Mouse (Mus musculus): Measurements from ENCODE around the gene Aak1.
"Not testable (repeated sequence)": the region's sequence is repeated elsewhere in the genome, so short reads cannot be mapped to it uniquely, and the experiment has no call there.

Aak1 gene

DNA sequence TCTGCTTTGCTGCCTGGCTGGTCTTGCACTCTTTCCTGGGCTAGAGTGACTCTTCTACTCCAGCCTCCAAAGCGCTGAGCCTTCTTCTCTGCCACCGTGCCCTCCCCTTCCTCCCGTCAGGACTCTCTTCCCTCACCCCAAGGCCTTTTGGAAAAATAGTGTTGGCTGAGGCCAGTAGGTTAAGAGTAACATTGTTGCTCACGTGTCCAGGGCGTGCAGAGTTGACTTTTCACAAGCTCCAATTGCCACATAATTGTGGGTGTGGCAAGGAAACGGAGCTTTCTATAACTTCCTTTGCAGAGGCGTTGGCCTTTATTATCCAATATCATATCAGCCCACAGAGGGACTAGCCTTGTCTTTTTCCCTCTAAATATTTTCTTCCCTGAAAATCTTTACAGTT lies 177.7 kb downstream of the Aak1 start:
- DNase-seq (ENCODE audit: low read depth) = no peak

DNA sequence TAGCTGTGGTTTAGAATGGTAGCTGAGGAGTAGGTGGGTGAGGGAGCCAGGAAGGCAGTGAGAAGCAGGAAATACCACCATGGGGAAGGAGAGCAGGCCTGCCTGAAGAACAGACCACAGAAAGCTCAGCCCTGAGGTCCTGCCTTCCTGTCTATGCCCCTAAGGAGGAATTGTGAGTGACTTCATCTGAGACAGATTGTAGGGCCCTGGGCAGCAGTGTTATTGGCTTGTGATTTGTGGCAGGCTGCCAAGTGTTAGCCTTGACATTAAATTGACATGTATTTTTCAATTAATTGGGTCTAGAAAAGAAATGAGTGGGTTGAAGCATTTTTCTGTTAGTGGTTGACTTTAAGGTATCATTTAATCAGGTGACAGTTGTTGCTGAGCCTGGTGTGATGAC lies 179.6 kb downstream of the Aak1 start:
- DNase-seq (ENCODE audit: low read depth) = no peak

DNA sequence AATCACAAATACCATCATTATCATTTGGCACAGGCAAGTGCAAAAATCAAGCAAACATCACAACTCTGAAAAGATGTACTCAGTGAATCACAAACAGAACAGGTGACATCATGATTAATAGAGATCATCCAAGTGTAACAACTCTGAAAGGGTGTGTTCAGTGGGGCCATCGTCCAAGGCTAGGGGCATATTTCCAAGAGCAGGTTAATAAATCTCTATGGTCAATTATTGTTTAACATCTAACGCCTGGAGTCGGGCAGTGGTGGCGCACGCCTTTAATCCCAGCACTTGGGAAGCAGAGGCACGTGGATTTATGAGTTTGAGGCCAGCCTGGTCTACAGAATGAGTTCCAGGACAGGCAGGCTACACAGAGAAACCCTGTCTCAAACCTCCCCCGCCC lies 182.0 kb downstream of the Aak1 start:
- not testable (repeated sequence) for DNase-seq (ENCODE audit: low read depth)

DNA sequence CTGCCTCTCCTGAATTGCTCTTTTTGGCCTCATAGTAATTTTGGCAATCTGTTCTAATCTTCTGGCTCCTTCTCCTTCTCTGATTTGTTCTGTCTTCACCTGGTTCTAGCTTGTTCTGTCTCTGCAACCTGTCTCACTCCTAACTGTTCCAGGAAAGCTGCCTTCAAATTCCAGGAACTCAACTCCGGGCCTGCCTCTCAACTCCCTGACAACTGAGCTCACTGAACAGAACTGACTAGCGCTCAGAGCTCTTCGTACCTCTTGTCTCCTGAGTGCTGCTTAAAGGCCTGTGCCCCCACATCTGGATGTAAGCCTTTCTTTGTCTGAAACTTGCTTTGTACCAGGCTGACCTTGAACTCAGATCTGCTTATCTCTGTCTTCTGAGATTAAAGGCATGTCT lies 183.1 kb downstream of the Aak1 start:
- DNase-seq (ENCODE audit: low read depth) = no peak

DNA sequence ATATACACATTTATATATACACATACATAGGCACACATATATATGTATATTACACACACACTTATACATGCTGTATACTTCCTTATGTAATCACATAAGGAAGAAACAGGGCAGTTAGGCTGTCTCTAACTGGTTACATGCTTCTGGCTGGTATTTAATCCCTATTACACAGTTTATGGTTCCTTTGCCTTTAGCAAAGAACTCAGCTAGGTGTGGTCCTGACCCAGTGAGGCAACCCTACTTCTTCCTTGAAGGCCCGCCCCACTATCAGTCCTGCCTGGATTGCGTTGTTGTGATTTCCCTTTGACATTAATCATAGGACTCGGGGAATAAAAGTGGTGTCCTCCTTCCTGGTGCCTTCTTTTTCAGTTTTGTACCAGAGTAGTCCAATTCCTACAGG lies 185.1 kb downstream of the Aak1 start:
- DNase-seq (ENCODE audit: low read depth) = no peak

DNA sequence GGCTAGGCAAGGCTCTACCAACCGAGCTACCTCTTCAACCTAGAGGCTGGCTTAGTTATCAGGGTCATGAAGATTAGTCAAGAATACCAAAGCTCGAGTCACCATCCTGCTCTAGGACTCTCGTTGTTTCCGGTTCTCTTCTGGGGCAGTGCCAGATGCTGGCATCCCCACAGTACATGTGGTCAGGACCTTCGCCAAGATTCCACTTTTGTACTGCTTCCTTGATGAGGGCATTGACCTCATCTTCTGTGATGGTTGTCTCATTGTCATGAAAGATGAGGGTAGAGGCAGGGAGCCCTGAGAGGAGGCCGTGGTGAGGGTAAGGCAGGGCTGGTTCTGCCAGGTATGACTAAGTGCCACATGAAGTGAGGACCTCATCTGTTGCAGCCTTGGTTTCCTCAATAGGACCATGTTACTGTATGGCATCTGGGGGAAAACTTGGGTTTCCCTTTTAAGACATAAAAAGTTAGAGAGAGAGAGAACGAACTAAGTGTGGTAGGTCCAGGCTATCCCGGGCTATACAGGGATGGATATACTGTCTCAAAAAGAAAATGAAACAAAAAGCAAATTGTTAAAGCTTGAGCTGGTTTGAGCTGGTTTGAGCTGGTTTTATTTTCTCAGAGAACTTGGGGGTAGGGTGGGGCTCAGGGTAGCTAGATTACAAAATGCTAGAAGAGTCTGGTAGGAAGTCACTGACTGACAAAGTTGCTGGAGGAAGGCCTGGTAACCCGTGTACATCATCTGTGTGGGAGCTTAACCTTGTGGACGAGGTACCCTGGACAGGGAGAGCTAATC lies 188.7 kb downstream of the Aak1 start:
- DNase-seq (ENCODE audit: low read depth) = no peak

DNA sequence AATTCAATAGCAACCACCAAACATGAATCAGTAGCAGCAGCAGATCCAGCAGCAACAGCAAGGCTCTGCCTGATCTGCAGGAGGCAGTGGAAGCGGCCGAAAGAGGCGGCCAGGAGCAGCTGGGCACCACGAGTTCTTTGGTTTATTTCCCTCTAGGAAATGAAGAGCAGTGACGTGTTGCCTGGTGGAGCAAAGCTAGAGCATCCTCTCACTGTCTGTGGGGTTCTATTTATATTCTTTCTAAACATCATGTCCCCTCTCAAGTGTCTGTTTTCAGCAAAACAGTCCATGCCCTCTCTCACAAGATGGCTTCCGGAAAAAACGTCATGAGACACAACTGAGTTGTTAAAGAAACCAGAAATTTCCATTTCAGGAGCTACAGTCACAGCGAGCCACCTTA lies 189.8 kb downstream of the Aak1 start:
- no peak for DNase-seq (ENCODE audit: low read depth)

DNA sequence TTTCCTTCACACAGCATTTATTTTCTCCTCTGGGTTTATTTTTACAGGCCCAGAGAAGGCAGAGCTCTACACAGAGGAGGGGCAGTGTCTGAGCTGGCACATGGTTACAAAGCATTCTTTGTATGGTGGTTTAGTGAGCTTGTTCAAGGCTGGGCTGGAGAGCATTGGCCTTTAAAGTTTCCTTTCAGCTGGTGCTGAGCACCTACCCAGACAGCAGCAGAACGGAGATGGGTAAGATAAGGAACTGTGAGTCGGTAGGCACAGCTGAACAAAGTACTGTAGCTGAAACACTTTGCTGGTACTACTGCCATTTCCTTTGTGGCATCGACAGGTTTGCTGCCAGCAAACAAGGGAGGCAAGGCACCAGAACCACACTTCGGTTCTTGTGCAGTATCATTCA lies 191.7 kb downstream of the Aak1 start:
- no peak for DNase-seq (ENCODE audit: low read depth)

DNA sequence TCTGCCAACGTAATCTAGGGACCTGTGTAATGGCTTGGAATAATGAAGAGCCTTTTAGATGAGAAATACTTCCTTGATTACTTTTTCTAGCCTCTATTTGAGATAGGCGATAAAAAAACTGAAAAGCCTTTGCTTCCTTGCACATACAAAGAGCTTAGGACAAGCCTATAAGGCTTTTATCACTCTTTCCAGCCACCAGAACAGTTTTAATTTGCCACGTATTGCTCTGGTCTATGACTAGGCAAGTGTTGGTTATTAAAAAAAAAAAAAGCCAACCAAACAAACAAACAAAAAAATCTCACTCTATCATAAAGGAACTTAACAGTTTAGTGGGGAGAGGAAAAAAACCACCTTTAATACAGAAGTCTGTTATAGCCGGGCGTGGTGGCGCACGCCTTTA lies 192.1 kb downstream of the Aak1 start:
- DNase-seq (ENCODE audit: low read depth) = no peak

DNA sequence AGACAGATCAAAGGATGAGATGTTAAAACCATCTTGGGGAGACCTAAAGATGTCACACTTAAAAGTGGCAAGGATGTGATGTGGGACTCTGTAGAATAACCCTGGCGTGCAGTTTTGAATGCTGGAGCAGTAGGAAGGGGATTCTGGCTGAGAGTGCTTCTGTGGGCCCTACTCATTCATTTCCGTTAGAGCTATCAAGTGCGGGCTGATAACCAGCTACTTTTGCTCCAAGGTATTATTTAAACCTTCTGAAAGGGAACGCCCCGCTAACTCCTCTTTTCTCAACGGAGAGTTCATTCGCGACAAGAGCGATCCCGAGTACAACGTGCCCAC lies 192.7 kb downstream of the Aak1 start:
- DNase-seq (ENCODE audit: low read depth) = no peak

DNA sequence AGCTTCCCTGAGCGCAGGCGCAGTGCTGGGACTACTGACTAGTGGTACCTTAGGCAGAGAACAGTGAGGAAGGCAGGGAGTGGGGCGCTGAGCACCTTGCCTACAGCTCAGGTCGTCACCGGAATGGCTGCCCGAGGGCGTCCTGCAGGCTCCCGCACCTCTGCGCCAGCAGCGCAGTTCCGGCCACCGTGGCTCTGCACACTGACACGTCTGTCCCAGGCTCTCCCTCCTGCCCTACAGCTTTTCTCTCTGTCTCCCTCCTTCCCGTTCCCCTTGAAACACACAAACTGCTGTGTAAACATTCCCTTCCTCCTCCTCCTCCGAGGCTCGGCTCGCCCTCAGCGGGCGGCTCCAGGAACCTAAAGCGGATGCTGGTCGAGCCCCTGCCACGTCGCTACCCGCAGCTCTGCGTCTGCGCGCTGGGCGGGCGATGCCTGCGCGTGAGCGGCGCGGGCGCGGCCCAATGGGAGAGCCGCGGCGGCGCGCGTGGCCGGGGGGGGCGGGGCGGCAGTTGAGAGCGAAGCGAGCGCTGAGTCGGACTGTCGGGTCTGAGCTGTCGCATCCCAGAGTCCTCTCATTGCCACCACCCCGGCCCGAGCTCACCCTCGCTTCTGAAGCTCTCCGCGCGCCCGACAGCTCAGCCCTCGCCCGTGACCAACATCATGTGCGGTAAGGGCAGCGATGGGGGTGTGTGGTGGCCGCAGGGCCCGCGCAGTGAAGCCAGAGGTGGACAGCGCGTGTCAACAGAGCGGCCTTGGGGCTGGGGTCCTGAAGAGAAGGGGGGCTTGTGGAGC lies 193.2 kb downstream of the Aak1 start, which contains the start of gene Gfpt1:
TSS of gene Gfpt1 (plus strand) at position 510 of the 794 bp plus-strand sequence.
- peak; percentile 86 for DNase-seq (ENCODE audit: low read depth)

DNA sequence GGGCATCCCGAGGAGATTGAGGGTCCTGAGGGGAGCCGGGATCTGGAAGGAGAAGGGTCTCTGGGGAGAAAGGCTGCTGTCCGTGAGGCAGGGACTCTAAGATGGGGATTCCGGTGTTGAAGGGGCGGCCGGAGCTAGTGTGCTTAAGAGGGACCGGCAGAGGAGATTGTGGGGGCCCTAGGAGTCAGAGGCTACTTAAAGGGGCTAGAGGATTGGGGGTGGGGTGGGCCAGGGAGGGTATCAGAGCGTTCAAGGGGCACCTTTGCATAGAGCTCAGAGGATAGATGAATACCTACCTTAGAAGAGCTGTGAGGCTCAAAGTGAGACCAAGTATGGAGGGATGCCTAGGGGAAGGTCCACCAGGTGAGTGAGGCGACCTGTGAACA lies 193.8 kb downstream of the Aak1 start:
- DNase-seq (ENCODE audit: low read depth) = no peak

DNA sequence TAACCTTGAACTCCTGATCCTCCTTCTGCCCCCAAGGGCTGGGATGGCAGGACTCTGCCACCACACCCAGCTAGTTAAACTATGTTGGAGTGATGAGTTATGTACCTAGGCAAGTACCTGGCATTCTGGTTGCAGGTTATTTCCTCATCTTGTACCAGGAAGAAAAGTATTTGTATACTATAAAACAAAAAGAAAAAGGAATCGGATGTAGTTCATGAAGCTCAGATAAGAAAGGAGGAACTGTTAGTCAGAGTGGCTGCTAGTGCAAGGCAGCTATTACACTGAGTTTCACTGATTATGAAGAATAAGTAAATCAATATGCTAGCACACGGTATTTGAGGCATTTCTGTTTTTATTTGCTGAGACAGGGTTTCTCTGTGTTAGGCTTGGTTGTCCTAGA lies 195.6 kb downstream of the Aak1 start:
- DNase-seq (ENCODE audit: low read depth) = no peak

DNA sequence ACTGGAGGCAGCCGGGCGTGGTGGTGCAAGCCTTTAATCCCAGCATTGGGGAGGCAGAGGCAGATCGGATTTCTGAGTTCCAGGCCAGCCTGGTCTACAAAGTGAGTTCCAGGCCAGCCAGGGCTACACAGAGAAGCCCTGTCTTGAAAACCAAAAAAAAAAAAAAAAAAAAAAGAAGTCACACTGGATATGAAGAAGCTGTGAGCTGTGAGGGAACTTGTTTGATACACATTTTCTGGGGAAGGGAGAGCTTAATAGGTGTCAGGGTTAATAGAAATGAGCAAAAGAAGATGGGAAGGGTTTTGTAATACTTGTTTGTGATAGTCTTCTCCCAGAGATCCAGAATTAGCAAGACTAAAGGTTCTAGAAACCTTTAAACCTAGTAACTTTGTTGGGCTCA lies 196.2 kb downstream of the Aak1 start:
- no peak for DNase-seq (ENCODE audit: low read depth)

DNA sequence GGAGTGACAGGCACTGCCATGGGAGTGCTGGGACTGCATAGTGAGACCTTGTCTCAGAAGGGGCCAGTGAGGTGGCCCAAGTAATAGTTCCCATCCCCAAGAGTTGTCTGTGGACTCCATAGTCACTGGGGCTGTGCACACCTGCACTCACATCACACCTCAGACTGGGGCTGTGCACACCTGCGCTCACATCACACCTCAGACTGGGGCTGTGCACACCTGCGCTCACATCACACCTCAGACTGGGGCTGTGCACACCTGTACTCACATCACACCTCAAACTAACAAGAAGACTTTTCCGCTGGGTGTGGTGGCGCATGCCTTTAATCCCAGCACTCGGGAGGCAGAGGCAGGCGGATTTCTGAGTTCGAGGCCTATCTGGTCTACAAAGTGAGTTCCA lies 199.4 kb downstream of the Aak1 start:
- DNase-seq (ENCODE audit: low read depth) = not testable (repeated sequence)

DNA sequence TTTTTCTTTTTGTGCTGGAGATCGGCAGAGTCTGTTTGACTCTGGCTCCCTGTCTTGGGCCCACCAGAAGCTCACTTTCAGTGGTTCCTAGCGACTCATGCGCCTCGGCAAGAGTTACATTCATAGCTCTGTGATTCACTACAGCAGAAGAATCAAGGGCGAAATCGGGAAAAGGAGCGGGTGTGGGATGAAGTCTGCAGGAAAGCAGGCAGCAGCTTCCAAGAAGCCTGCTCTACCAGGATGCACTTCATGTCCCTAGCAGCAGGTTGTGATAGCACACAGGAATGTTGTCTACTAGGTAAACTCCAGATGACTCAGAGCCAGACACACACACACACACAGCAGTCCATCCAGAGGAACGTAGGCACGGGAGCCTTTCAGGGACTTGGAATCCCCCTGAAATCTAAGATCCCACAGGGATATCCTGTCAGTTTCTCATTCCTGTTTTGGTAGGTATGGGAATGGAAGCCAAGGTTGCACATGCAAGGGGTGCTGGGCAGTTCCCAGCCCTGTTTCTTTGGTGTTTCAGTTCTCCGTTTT lies 202.6 kb downstream of the Aak1 start:
- no peak for DNase-seq (ENCODE audit: low read depth)
